Mouse (Mus musculus) layer of hippocampus, adult 8-10 months (tissue): Measurements from ENCODE around the gene Defb13. TPM values are rescaled to one million over a fixed set of nuclear protein-coding genes. Genes with fewer than 3 reads are reported as not detected.
"Not testable (repeated sequence)": the region's sequence is repeated elsewhere in the genome, so short reads cannot be mapped to it uniquely, and the experiment has no call there.

Source experiments
- DNase-seq, 2 experiments: peaks; one replicate each; pipeline ENCODE4 v3.0.0; 2022; ENCODE audit warnings: low spot score in 2 of 2
- total RNA-seq, 4 experiments: library from RNA; stranded (reverse); gene quantifications; 2 replicates each; pipeline ENCODE4 v1.2.4; 2022

Defb13 gene
- not detected for total RNA-seq

GRCm38 (mm10) chr8:21946462-21946861, at the start of gene Defb13:
Defb13 (plus strand) TSS chr8:21946762.
- DNase-seq, result no peak

DNA sequence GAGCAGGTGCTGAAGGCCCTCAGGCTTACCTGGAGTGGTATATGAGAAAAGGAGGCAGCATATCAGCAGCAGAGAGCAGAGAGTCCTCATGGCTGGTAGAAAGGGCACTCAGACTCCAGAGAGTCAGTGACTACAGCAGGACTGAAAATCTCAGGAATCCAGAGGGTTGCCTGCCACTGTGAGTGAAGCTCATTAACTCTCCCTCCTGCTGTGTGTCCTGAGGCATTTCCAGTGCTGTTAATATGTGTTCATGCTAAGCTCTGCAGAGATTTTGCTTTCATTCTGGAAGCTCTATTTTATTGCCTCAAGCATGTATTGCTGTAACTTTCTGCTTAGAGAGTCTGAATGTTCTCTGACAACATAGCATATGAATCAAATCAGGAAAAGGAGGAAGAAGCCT, 40.3 kb upstream of the Defb13 start, which contains the start of gene Defb11:
TSS of gene Defb11 (minus strand) at position 123 of the 400 bp plus-strand sequence.
- not testable (repeated sequence) for DNase-seq

GRCm38 (mm10) chr8:21911931-21912330, 34.6 kb upstream of the Defb13 start:
- no peak for DNase-seq

GRCm38 (mm10) chr8:21912554-21912953, 34.0 kb upstream of the Defb13 start:
- DNase-seq, result no peak

- DNase-seq, result peak; percentile 12 to 13
Measured at GRCm38 (mm10) chr8:21915625-21916024, 30.9 kb upstream of the Defb13 start.

DNA sequence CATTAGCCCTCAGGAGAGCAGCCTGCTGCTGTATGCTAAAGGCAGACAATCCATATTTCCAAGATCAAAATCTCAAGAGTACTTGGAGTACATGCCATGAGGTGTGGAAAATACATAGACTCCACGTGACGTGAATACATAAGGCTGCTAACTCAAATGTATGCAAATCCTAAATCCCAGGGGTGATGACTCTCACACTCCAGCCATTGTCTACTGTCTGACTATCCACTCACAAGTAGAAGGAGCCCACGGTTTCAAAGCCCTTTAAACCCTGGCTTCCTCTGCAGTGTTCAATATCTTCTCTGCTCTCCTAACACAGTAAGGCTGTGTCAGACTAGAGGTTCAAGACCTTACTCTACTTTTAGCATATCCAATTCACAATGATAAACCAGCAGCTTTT, 15.8 kb upstream of the Defb13 start:
- DNase-seq, result not testable (repeated sequence)

DNA sequence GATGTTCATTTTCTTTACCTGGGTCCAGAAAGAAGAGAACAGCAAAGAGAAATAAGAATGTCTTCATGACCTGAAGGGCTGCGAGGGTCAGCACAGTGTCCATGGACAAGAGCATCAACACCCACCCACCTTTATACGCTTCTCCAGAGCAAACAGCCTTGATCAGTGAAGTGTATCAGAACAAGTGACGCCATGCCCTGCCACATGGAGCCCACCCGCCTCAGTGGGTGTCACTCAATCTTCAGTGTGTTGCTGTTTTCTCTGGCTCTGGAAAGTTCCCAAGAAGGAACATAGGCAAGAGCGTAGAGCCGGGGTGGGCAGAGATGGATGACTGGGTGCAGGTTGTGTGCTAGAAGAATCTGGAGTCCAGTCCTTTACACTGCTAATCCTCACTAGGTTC, 14.0 kb upstream of the Defb13 start, which contains the start of gene Defb15:
TSS of gene Defb15 (minus strand) at position 101 of the 400 bp plus-strand sequence.
- no peak for DNase-seq

GRCm38 (mm10) chr8:21938052-21938451, 8.5 kb upstream of the Defb13 start, which contains the start of gene Defb35:
Defb35 (plus strand) TSS chr8:21938352.
- not testable (repeated sequence) for DNase-seq

DNA sequence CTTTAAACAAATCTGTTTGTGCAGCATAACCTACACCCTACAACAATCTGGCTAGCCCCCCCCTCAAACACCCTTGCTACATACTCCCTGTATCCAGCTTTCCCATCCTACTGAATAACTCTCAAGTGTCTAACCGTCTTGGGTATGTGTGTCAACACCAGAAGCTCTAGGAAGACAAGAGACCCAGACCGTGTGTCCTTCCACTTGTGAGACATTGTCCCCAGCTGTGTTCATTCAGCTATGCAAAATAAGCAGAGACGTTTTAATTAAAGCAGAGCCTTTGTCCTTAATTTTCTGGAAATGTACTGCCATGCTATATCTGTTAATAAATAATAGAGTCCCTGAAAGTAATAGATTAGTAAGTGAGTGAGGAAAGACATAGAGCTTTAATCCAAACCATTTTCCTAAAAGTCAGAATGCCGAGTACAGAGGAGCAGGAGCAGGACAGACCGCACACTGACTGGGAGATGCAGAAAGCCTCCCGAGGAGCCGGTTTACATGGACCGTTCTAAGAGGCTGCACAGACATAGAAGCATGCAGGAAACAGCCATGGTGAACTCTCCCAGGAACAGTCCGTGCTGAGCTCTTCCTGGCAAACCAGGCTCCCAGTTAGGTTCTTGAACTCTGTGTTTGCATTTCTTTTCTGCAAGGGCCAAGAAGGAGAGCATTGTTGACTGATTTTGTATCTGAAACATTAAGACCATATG, 902 bp downstream of the Defb13 start:
- no peak for DNase-seq

GRCm38 (mm10) chr8:21955321-21955720, 8.8 kb downstream of the Defb13 start:
- DNase-seq, result peak; percentile 15 to 55

GRCm38 (mm10) chr8:21956336-21956735, 9.8 kb downstream of the Defb13 start:
- DNase-seq, result no peak

DNA sequence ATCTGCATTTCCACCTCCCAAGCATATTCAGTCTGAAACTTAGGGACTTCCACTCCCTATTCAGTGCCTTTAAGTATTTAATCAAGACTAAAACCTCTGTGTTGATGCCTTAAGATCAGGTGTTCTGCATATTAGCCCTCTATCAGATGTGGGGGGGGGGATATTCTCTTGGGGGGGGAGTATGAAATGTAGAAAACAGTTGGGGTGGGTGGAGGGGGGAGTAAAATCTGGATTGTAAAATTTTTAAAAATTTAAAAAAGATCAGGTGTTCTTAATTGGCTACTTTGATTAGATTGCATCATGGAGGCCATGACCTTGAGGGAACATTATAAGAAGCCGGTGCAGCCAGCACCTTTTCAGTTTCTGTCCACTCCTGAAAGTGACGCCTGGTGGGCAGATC, 11.9 kb downstream of the Defb13 start, which contains the start of gene Fam90a1a:
TSS of gene Fam90a1a (plus strand) at position 301 of the 400 bp plus-strand sequence.
- DNase-seq, result no peak

GRCm38 (mm10) chr8:21966646-21967045, 20.1 kb downstream of the Defb13 start:
- no peak for DNase-seq

DNA sequence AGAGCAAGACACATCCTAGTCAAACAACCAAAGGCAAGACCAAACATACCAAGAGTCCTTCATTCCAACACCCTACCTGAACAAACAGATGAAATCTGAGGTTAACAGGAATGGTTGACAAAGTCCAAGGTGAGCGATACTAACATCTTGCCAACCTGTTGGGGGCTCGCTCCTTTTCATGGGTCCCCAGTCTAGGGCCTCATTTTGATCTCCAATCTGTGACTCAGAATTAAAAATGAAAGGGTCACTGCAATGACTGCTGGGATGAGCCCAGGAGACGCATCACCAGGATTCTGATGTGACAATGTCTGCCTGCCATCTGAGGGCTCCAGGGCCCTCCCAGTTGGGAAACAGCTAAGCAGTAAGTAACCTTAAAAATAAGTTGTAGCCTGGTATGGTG, 22.9 kb downstream of the Defb13 start, which contains the start of gene Ccdc70:
TSS of gene Ccdc70 (plus strand) at position 301 of the 400 bp plus-strand sequence.
- DNase-seq, result no peak

DNA sequence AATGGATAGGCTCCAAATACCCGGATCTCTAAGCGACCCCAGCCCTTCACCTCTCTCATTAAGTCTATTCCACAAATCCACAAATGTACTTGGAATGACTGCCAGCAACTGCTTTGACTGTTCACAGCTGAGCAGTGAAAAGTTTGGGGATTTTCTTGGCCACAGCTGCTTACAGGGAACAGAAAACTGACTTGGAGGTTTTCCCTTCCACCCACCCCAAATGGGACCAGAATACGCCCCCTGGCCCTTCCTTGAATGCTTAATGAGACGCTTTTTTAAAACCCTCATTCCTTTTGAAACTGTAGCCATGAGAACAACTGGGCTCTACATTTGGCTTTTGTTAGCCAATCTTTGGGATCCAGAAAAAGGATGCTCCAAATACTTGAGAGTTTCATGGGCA, 31.6 kb downstream of the Defb13 start:
- peak; percentile 29 to 48 for DNase-seq

GRCm38 (mm10) chr8:21981664-21982337, 35.2 kb downstream of the Defb13 start:
- peak; percentile 20 to 46 for DNase-seq

- DNase-seq, result peak; percentile 41 to 70
Measured at GRCm38 (mm10) chr8:21992184-21992583, 45.6 kb downstream of the Defb13 start.

DNA sequence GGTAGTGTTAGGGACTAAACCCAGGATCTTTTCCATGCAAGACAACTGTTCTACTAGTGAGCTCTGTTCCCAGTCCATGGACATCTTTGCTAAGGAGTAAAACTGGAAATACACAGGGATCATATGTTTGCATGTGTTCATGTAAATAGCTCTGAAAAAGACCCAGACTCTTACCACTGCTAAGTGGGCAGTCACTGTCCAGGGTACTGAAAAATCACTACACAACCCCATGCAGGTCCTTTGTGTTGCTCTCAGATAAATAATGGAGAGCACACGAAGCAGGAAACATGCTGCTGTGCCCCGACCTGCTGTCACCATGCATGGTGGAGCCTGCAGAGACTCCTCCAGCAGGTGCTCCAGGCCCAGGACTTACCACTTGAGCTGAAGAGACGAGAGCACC, 48.6 kb downstream of the Defb13 start:
- DNase-seq, result no peak
